Mouse (Mus musculus) thymus, postnatal 25 days (tissue): ENCODE measurements around the gene Dph2.

Source experiments
- DNase-seq: peaks from one replicate; pipeline ENCODE4 v3.0.0; 2022

The Dph2 gene

GRCm38 (mm10) chr4:117891738-117892161 is at the start of gene Dph2:
Gene Dph2, minus strand, starts transcription at chr4:117892032.
- peak; percentile 78 for DNase-seq

- no peak for DNase-seq
Measured at GRCm38 (mm10) chr4:117936964-117937363, 45.1 kb upstream of the Dph2 start.

GRCm38 (mm10) chr4:117934081-117934480 is 42.2 kb upstream of the Dph2 start:
- DNase-seq: no peak

GRCm38 (mm10) chr4:117933248-117933647 is 41.4 kb upstream of the Dph2 start:
- DNase-seq: no peak

GRCm38 (mm10) chr4:117929391-117929881 is 37.6 kb upstream of the Dph2 start, which contains the start of gene Artn:
Gene Artn, minus strand, starts transcription at chr4:117929763.
- DNase-seq: no peak

GRCm38 (mm10) chr4:117928699-117929241 is 36.9 kb upstream of the Dph2 start:
- peak; percentile 8 for DNase-seq

- peak; percentile 28 for DNase-seq
Measured at GRCm38 (mm10) chr4:117928234-117928633, 36.4 kb upstream of the Dph2 start.

GRCm38 (mm10) chr4:117926545-117927482 is 35.0 kb upstream of the Dph2 start:
- DNase-seq: peak; percentile 29

GRCm38 (mm10) chr4:117924916-117925315 is 33.1 kb upstream of the Dph2 start:
- DNase-seq: no peak

GRCm38 (mm10) chr4:117923450-117923849 is 31.6 kb upstream of the Dph2 start:
- no peak for DNase-seq

- no peak for DNase-seq
Measured at GRCm38 (mm10) chr4:117921358-117921757, 29.5 kb upstream of the Dph2 start.

- no peak for DNase-seq
Measured at GRCm38 (mm10) chr4:117918762-117919161, 26.9 kb upstream of the Dph2 start.

GRCm38 (mm10) chr4:117918261-117918660 is 26.4 kb upstream of the Dph2 start:
- no peak for DNase-seq

GRCm38 (mm10) chr4:117917847-117918246 is 26.0 kb upstream of the Dph2 start:
- no peak for DNase-seq

GRCm38 (mm10) chr4:117917402-117917801 is 25.6 kb upstream of the Dph2 start:
- DNase-seq: no peak

- no peak for DNase-seq
Measured at GRCm38 (mm10) chr4:117916386-117916785, 24.6 kb upstream of the Dph2 start.

- peak; percentile 33 for DNase-seq
Measured at GRCm38 (mm10) chr4:117915489-117916105, 23.8 kb upstream of the Dph2 start.

- DNase-seq: peak; percentile 94
Measured at GRCm38 (mm10) chr4:117914591-117915442, 23.0 kb upstream of the Dph2 start, which contains the start of gene Ipo13. Gene Ipo13, minus strand, starts transcription at chr4:117914999.

- DNase-seq: no peak
Measured at GRCm38 (mm10) chr4:117914031-117914430, 22.2 kb upstream of the Dph2 start.

GRCm38 (mm10) chr4:117913421-117913820 is 21.6 kb upstream of the Dph2 start:
- DNase-seq: no peak

GRCm38 (mm10) chr4:117912685-117913273 is 20.9 kb upstream of the Dph2 start:
- no peak for DNase-seq

- DNase-seq: no peak
Measured at GRCm38 (mm10) chr4:117912131-117912561, 20.3 kb upstream of the Dph2 start.
